Mouse (Mus musculus) small intestine, adult 2 months (tissue): ENCODE results near the gene Cplx2.

ENCODE experiments used
- CTCF ChIP-seq: fragments of 200-500 bp; IDR thresholded peaks from 2 replicates; pipeline ENCODE4 v1.5.1; 2012; ENCODE audit warnings: low read depth, mild to moderate bottlenecking, control low read depth, inconsistent platforms, low read length, moderate library complexity, mixed read lengths; ENCODE audit not compliant: insufficient replicate concordance, insufficient read length; ENCODE audit errors: extremely low read depth
- POLR2A ChIP-seq: fragments of 200-500 bp; IDR thresholded peaks from 2 replicates; pipeline ENCODE4 v1.6.1; 2012; ENCODE audit warnings: low read depth, mild to moderate bottlenecking, control low read depth, inconsistent platforms, low read length, moderate library complexity

GRCm38 (mm10) chr13:54378051-54378450, 6.9 kb downstream of the Cplx2 start:
- TF ChIP-seq POLR2A (no peak), CTCF (peak; percentile 36; the same call in 1 of the 2 replicates)
